Mouse (Mus musculus): ENCODE results near the gene Lcp1. TPM values are rescaled to one million over a fixed set of nuclear protein-coding genes. Genes with fewer than 3 reads are reported as not detected.

Lcp1 gene
- total and polyA plus RNA-seq, 2 experiments from 2014 or later: 11.2 to 11.3 TPM

GRCm38 (mm10) chr14:75181062-75181935, 50.4 kb downstream of the Lcp1 start:
- 68% methylated on average over 9 of the region's 9 CpGs for WGBS
- ATAC-seq (ENCODE audit: insufficient read depth, low read depth) (no peak), DNase-seq (ENCODE audit: low spot score) (no peak)
- no peak overlapping the region for H3K9ac ChIP-seq (replicated peaks; ENCODE audit: low read depth, low read length)
- H3K4me1 ChIP-seq (ENCODE audit: control insufficient read depth, insufficient read depth): peaks cover 6% of the 10 kb centered on the region; the same call in 1 of the 2 replicates
- no peak overlapping the region for H3K4me3 ChIP-seq (ENCODE audit: low read depth, low read length)
- H3K27me3 ChIP-seq (ENCODE audit: control insufficient read depth, insufficient read depth, low read length): no peaks in the 10 kb centered on the region
- no peak overlapping the region for H3K27ac ChIP-seq (ENCODE audit: low read depth)
- H3K9me3 ChIP-seq (replicated peaks; ENCODE audit: control insufficient read depth, low read length): no peaks in the 10 kb centered on the region
- no peaks in the 10 kb centered on the region for H3K36me3 ChIP-seq (replicated peaks; ENCODE audit: control insufficient read depth, insufficient read depth, low read length)
- H3K4me2 ChIP-seq (ENCODE audit: low read depth, low read length): no peak overlapping the region
- TF ChIP-seq EP300 (IDR thresholded peaks at IDR 0.05; ENCODE audit: low read depth): no peak

DNA sequence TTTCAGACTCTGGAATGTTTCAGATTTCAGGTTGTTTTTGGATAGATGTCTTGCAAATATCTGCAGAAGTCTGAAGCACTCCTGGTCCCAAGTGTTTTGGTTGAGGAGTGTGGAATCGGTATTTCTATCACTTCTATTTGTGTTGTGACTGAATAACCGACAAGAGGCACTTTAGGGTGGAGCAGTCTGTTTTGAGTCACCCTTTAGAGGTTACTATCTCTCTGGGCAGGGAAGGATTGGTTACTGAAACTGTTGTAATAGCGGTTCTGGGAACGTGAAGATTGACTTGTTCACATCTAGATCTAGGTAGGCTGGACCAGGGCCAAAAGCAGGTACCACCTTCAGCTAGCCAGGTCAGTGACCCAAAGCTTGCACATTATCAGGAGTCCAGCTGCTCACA, 51.5 kb downstream of the Lcp1 start:
- Histone ChIP-seq H3K9ac (replicated peaks; ENCODE audit: low read depth, low read length) (no peak overlapping the region), H3K4me1 (ENCODE audit: control insufficient read depth, insufficient read depth) (no peaks in the 10 kb centered on the region), H3K27me3 (ENCODE audit: control insufficient read depth, insufficient read depth, low read length) (no peaks in the 10 kb centered on the region), H3K36me3 (replicated peaks; ENCODE audit: control insufficient read depth, insufficient read depth, low read length) (no peaks in the 10 kb centered on the region), H3K4me2 (ENCODE audit: low read depth, low read length) (no peak overlapping the region), H3K9me3 (replicated peaks; ENCODE audit: control insufficient read depth, low read length) (no peaks in the 10 kb centered on the region), H3K4me3 (ENCODE audit: low read depth, low read length) (no peak overlapping the region), H3K27ac (ENCODE audit: low read depth) (no peak overlapping the region)
- TF ChIP-seq EP300 (IDR thresholded peaks at IDR 0.05; ENCODE audit: low read depth) (no peak), CTCF (IDR thresholded peaks at IDR 0.05; ENCODE audit: low read depth) (no peak)
- no peak for ATAC-seq (ENCODE audit: insufficient read depth, low read depth)
- 29% methylated on average over 4 of the region's 4 CpGs for WGBS
- no peak for DNase-seq (ENCODE audit: low spot score)

GRCm38 (mm10) chr14:75182831-75183230, 51.9 kb downstream of the Lcp1 start:
- DNase-seq (ENCODE audit: low spot score): no peak
- H3K27me3 ChIP-seq (ENCODE audit: control insufficient read depth, insufficient read depth, low read length): no peaks in the 10 kb centered on the region
- no peaks in the 10 kb centered on the region for H3K36me3 ChIP-seq (replicated peaks; ENCODE audit: control insufficient read depth, insufficient read depth, low read length)
- ATAC-seq (ENCODE audit: insufficient read depth, low read depth): no peak
- no peak overlapping the region for H3K27ac ChIP-seq (ENCODE audit: low read depth)
- no peak overlapping the region for H3K4me3 ChIP-seq (ENCODE audit: low read depth, low read length)
- no peaks in the 10 kb centered on the region for H3K9me3 ChIP-seq (replicated peaks; ENCODE audit: control insufficient read depth, low read length)
- H3K4me2 ChIP-seq (ENCODE audit: low read depth, low read length): no peak overlapping the region
- no peaks in the 10 kb centered on the region for H3K4me1 ChIP-seq (ENCODE audit: control insufficient read depth, insufficient read depth)
- WGBS: 88% methylated on average over 5 of the region's 5 CpGs
- no peak for TF ChIP-seq CTCF (IDR thresholded peaks at IDR 0.05; ENCODE audit: low read depth)
- TF ChIP-seq EP300 (IDR thresholded peaks at IDR 0.05; ENCODE audit: low read depth): no peak
- H3K9ac ChIP-seq (replicated peaks; ENCODE audit: low read depth, low read length): no peak overlapping the region

DNA sequence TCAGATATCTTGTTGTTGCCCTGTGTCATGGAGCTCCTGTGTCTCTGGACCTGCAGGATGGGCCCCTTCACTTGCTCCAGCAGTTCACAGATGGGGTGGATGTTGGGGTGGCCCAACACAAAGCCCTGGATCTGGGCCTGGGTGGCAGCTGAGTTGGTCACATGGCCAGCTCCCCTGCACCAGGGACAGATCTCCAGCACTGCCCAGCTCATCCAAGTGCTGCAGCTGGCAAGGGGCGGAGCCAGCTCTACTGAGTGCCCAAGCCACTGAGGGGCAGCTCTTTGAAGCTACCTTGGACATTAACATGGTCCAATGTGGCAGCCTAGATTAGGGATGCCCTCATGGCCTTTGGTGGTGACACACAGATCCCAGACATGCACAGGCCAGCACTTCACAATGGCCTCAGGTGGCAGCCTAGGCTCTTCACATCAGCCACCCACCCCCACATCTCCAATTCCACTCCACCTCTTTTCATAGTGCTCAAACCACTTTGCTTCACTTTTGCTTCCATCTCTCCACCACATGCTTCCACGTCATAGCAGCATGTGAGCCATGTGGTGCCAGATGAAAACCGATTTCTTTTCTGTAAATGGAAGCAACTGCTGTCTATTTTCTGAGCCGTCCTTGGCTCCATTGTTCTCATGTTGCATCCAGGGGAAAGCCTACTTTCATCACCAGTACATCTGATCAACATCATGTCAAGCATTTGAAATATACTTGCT, 53.3 kb downstream of the Lcp1 start:
- H3K27me3 ChIP-seq (ENCODE audit: control insufficient read depth, insufficient read depth, low read length): no peaks in the 10 kb centered on the region
- H3K36me3 ChIP-seq (replicated peaks; ENCODE audit: control insufficient read depth, insufficient read depth, low read length): no peaks in the 10 kb centered on the region
- ATAC-seq (ENCODE audit: insufficient read depth, low read depth) (no peak), DNase-seq (ENCODE audit: low spot score) (no peak)
- H3K4me2 ChIP-seq (ENCODE audit: low read depth, low read length): no peak overlapping the region
- H3K4me3 ChIP-seq (ENCODE audit: low read depth, low read length): no peak overlapping the region
- H3K9ac ChIP-seq (replicated peaks; ENCODE audit: low read depth, low read length): no peak overlapping the region
- H3K27ac ChIP-seq (ENCODE audit: low read depth): no peak overlapping the region
- TF ChIP-seq EP300 (IDR thresholded peaks at IDR 0.05; ENCODE audit: low read depth): no peak
- 83% methylated on average over 4 of the region's 4 CpGs for WGBS
- H3K9me3 ChIP-seq (replicated peaks; ENCODE audit: control insufficient read depth, low read length): no peaks in the 10 kb centered on the region
- no peaks in the 10 kb centered on the region for H3K4me1 ChIP-seq (ENCODE audit: control insufficient read depth, insufficient read depth)

- no peaks in the 10 kb centered on the region for H3K36me3 ChIP-seq (replicated peaks; ENCODE audit: control insufficient read depth, insufficient read depth, low read length)
- 24% methylated on average over 5 of the region's 5 CpGs for WGBS
- no peak overlapping the region for H3K4me2 ChIP-seq (ENCODE audit: low read depth, low read length)
- H3K9me3 ChIP-seq (replicated peaks; ENCODE audit: control insufficient read depth, low read length): no peaks in the 10 kb centered on the region
- ATAC-seq (ENCODE audit: insufficient read depth, low read depth) (no peak), DNase-seq (ENCODE audit: low spot score) (no peak)
- no peak overlapping the region for H3K4me3 ChIP-seq (ENCODE audit: low read depth, low read length)
- no peaks in the 10 kb centered on the region for H3K27me3 ChIP-seq (ENCODE audit: control insufficient read depth, insufficient read depth, low read length)
- TF ChIP-seq CTCF (IDR thresholded peaks at IDR 0.05; ENCODE audit: low read depth): no peak
- no peak for TF ChIP-seq EP300 (IDR thresholded peaks at IDR 0.05; ENCODE audit: low read depth)
- H3K27ac ChIP-seq (ENCODE audit: low read depth): no peak overlapping the region
- no peaks in the 10 kb centered on the region for H3K4me1 ChIP-seq (ENCODE audit: control insufficient read depth, insufficient read depth)
- no peak overlapping the region for H3K9ac ChIP-seq (replicated peaks; ENCODE audit: low read depth, low read length)
These were observed 55.1 kb downstream of the Lcp1 start for GRCm38 (mm10) chr14:75185796-75186594.

Measured in heart, postnatal 0 days (tissue).